Mouse (Mus musculus) megakaryocyte, embryonic 14.5 days (primary cell): ENCODE data around the gene Col23a1.

Source experiments
- FLI1 ChIP-seq: IDR thresholded peaks from 2 replicates; pipeline ENCODE4 v1.6.1; 2012; ENCODE audit warnings: low read length, inconsistent platforms, mixed read lengths
- GATA1 ChIP-seq: IDR thresholded peaks from 3 replicates; pipeline ENCODE4 v1.6.1; 2012; ENCODE audit warnings: mixed read lengths, low read length, inconsistent platforms, borderline replicate concordance

- TF ChIP-seq GATA1 (no peak), FLI1 (no peak)
Observed at GRCm38 (mm10) chr11:51614256-51614655, 324.5 kb downstream of the Col23a1 start.
